10 mouse cellular contexts compared by ENCODE assay signal in genomic region chr3:102735031-102735558, GRCm38 (mm10). TPM values are rescaled to one million over a fixed set of nuclear protein-coding genes. Genes with fewer than 3 reads are reported as not detected.
DNase-seq lines count a peak whose midpoint lies in the region; ATAC-seq and TF ChIP-seq lines count a peak whose summit lies in the region.
"Had no signal": no experiment of that assay in that cellular context is flagged by ENCODE, and none has a peak within 500 bp of the region (broad histone marks: within the 10 kb centered on the region; RNA-seq: fewer than 3 reads in every experiment).

No protein-coding gene starts in this region.

- H3ac ChIP-seq in C2C12 (ENCODE audit: control insufficient read depth, insufficient read length, low read depth) = peak overlapping the region; percentile 41

- no peaks in the 10 kb centered on the region for H3K9me3 ChIP-seq in limb, embryonic 13.5 days
- no peaks in the 10 kb centered on the region for H3K9me3 ChIP-seq in midbrain, embryonic 12.5 days
- H3K9me3 ChIP-seq: G1E had no signal

- WGBS in limb, embryonic 13.5 days = under 1% methylated on average over 33 of the region's 33 CpGs
- under 1% methylated on average over 33 of the region's 33 CpGs for WGBS in midbrain, embryonic 12.5 days

- peaks cover 24% of the 10 kb centered on the region for H3K4me1 ChIP-seq in limb, embryonic 13.5 days
- peaks cover 22% of the 10 kb centered on the region for H3K4me1 ChIP-seq in midbrain, embryonic 12.5 days

- no peaks in the 10 kb centered on the region for H3K36me3 ChIP-seq in C2C12 (ENCODE audit: control insufficient read depth, insufficient read depth)
- H3K36me3 ChIP-seq in limb, embryonic 13.5 days = no peaks in the 10 kb centered on the region
- H3K36me3 ChIP-seq in midbrain, embryonic 12.5 days = no peaks in the 10 kb centered on the region
- H3K36me3 ChIP-seq: G1E had no signal

- peak; percentile 29 for DNase-seq in embryo, embryonic 10 days (ENCODE audit: low spot score)
- no peak for DNase-seq in embryo, embryonic 9.5 days (ENCODE audit: extremely low spot score)
- DNase-seq in cerebellum, postnatal 10 days = peak; percentile 55
- DNase-seq in thymus, adult 18-20 months = peak; percentile 46 to 59

- H3K27me3 ChIP-seq in C2C12 (ENCODE audit: control insufficient read depth, insufficient read depth, insufficient read length) = no peaks in the 10 kb centered on the region
- no peaks in the 10 kb centered on the region for H3K27me3 ChIP-seq in limb, embryonic 13.5 days
- peaks cover 14% of the 10 kb centered on the region; the same call in 1 of the 2 replicates for H3K27me3 ChIP-seq in midbrain, embryonic 12.5 days

- H3K9ac ChIP-seq in limb, embryonic 13.5 days = peak overlapping the region; percentile 73
- H3K9ac ChIP-seq in midbrain, embryonic 12.5 days (replicated peaks) = peak overlapping the region; percentile 75

- H3K4me3 ChIP-seq in C2C12 (ENCODE audit: insufficient read depth, poor library complexity, severe bottlenecking) = peak overlapping the region; percentile 34
- H3K4me3 ChIP-seq in limb, embryonic 13.5 days = peak overlapping the region; percentile 75
- peak overlapping the region; percentile 76 for H3K4me3 ChIP-seq in midbrain, embryonic 12.5 days

- peak; percentile 33 for ATAC-seq in granulocyte monocyte progenitor cell, adult 5-6 weeks (replicated peaks; ENCODE audit: poor library complexity, severe bottlenecking)
- ATAC-seq in limb, embryonic 13.5 days (ENCODE audit: low FRiP score, low read depth) = peak; percentile 62
- peak; percentile 84 for ATAC-seq in midbrain, embryonic 12.5 days (ENCODE audit: low FRiP score, low read depth)

- no peaks in the 10 kb centered on the region for H3K79me3 ChIP-seq in C2C12 (ENCODE audit: low read depth)

- H3K27ac ChIP-seq in limb, embryonic 13.5 days = no peak overlapping the region
- H3K27ac ChIP-seq in midbrain, embryonic 12.5 days (replicated peaks) = peak overlapping the region; percentile 40; the same call in 1 of the 2 replicates

- TF ChIP-seq CTCF in C2C12 (IDR thresholded peaks at IDR 0.05; ENCODE audit: control insufficient read depth, insufficient read depth, insufficient read length) = no peak

- peak overlapping the region; percentile 89 for H3K4me2 ChIP-seq in limb, embryonic 13.5 days (replicated peaks)
- peak overlapping the region; percentile 68 for H3K4me2 ChIP-seq in midbrain, embryonic 12.5 days (replicated peaks)

- H3K79me2 ChIP-seq in C2C12 (ENCODE audit: control insufficient read depth, insufficient read depth) = no peaks in the 10 kb centered on the region

TF ChIP-seq in C2C12, 6 proteins besides CTCF, POLR2A, EP300 and RAD21:
- TF ChIP-seq CEBPB (IDR thresholded peaks at IDR 0.05; ENCODE audit: low read depth) (no peak), MAX (IDR thresholded peaks at IDR 0.05) (no peak), MYOG (IDR thresholded peaks at IDR 0.05; ENCODE audit: control insufficient read depth, extremely low read depth, insufficient read length) (no peak), MYOD1 (IDR thresholded peaks at IDR 0.05; ENCODE audit: control insufficient read depth, insufficient read length, low read depth) (no peak), FOSL1 (IDR thresholded peaks at IDR 0.05; ENCODE audit: insufficient read depth, low read length, poor library complexity, severe bottlenecking) (no peak), USF1 (IDR thresholded peaks at IDR 0.05; ENCODE audit: low read depth) (no peak)
TF ChIP-seq in C2C12: peak in this region for 0.

RNA-seq across cellular contexts. Expression of gene Tspan2, which starts 0.8 kb away (rescaled TPM):
- 5.5 TPM for polyA plus RNA-seq in C2C12 (2012; fragmentation: generic; extraction: Trizol)
- total RNA-seq in granulocyte monocyte progenitor cell, adult 5-6 weeks (2014; fragmentation: Nextera tagmentation) = 27.8 and 30.1 TPM in 2 replicates
- 18.4 and 19.9 TPM in 2 replicates for total RNA-seq in granulocyte monocyte progenitor cell, adult 5-6 weeks (2017)
- 4.4 and 5.1 TPM in 2 replicates for polyA plus RNA-seq in limb, embryonic 13.5 days (2015; fragmentation: Nextera tagmentation; extraction: Ambion mirVana)
- polyA plus RNA-seq in midbrain, embryonic 12.5 days (2016; fragmentation: Nextera tagmentation; extraction: Ambion mirVana) = 7.3 and 8.6 TPM in 2 replicates
- polyA plus RNA-seq: G1E had no signal

RNA-seq across cellular contexts. Expression of gene Tshb, which starts 47.4 kb away (rescaled TPM):
- polyA plus RNA-seq in C2C12 (2012; fragmentation: generic; extraction: Trizol) = 0.09 TPM
- total RNA-seq in granulocyte monocyte progenitor cell, adult 5-6 weeks (2014; fragmentation: Nextera tagmentation) = not detected in 2 replicates
- total RNA-seq in granulocyte monocyte progenitor cell, adult 5-6 weeks (2017) = not detected in 2 replicates
- 0.08 and 0.09 TPM in 2 replicates for polyA plus RNA-seq in limb, embryonic 13.5 days (2015; fragmentation: Nextera tagmentation; extraction: Ambion mirVana)
- 0.37 TPM in 1 of 2 replicates, not detected in the other for polyA plus RNA-seq in midbrain, embryonic 12.5 days (2016; fragmentation: Nextera tagmentation; extraction: Ambion mirVana)
- polyA plus RNA-seq: G1E; large intestine, adult 2 months had no signal

Comparison
In these comparisons a context has a peak if more than half of its experiments do, and no peak if none do; other contexts are left out.
1. ATAC-seq: peak in every context shown above with its lines; median percentile 84 in midbrain, embryonic 12.5 days; 62 in limb, embryonic 13.5 days; 33 in granulocyte monocyte progenitor cell, adult 5-6 weeks.